Mouse (Mus musculus) urinary bladder, postnatal 14 days (tissue): ENCODE results near the gene Ddn.

Source experiments
- DNase-seq: peaks from one replicate; pipeline ENCODE4 v3.0.0; 2021; ENCODE audit warnings: low spot score

Ddn gene

DNA sequence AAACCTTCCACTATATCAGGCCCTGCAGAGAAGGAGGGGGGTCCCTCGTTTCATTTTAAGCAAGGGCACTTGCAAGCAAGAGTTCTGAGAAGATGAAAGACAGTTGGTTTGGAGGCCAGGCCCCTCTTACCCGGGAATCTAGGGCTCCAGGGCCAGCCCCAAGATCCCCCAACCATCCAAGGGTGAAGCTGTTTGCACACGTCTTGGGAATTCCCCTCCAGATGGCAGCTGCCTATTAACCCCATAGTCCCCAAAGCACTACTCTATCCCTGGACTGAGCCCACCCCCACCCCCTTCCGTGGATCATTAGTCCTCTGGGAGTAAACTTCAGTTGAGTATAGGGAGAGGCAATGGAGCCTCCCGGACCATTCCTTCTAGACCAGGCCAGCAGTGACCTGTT, 33.8 kb downstream of the Ddn start:
- DNase-seq: no peak

DNA sequence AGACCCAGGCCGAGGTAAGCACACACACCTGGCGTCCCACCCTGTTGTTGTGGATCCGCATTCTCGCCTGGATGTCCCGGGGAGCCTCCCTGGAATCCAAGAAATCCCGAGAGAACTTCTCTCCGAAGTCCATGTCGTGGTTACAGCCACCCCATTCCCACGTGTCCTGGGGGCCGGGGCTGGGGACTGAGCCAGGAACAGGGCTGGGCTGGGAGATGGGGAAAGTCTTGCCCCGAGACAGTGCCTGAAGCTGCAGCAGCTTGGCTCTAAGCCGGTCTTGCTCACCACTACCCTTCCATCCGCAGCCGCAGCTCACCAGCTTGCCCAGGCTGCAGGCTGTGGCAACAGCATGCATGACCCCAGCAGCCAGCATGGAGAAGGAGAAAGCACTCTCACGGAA, 35.2 kb downstream of the Ddn start:
- no peak for DNase-seq

DNA sequence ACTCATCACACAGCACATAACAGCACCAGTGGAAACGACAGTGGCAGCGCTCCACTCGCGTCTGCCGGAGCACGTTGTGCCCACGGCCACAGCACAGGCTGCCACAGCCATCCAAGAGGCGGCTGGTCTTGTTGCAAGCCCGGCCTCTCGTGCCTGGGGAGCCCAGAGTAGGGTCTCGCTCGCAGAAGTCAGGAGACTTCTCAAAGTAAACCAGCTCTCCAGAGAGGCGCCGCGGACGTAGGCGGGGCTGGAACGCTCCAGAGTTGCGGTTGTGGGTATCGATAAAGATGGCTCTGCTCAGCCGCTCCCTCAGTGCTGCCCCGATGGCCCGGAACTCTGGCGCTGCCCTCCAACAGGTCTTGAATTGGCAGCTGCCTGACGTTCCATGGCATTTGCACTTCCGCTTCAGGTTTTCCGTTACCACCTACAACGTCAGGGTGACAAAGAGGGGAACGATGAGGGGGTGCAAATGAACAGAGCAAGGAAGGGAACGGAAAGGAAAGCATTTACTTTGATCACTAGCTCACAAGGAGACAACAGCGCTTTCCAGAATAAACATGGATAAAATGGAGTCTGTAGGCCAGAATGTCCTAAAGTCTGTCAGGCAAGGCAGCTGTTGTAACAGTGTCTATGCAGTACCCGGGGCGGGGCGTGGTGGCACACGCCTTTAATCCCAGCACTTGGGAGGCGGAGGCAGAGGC, 36.6 kb downstream of the Ddn start:
- no peak for DNase-seq

DNA sequence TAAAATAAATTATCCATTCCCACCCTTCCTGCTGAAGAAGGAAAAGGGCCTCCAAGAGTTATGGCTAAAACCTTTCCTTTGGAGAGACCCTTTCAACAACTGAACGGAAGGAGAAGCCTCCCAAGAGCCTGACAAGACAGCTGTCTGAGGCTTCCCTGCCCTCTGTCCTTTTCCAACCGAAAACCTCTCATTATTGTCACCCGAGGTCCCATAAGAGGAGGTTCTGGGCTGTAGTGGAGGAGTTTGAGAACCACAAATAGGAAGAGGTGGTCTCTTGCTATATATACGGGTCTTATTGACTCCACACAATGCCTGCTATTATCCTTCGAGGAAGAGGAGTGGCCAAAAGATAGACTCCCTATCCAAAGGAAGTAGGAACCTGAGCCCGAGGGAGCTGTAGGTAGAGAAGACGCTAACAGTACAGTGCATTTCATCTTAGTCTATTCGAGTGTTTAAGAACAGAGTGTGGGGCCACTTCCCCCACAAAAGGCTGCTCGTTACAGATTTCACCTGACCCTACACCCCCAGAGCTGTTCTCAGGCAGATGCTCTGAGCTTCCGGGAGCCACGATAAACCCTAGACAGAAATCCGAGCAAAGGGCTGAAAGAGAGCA, 37.4 kb downstream of the Ddn start:
- DNase-seq: no peak

DNA sequence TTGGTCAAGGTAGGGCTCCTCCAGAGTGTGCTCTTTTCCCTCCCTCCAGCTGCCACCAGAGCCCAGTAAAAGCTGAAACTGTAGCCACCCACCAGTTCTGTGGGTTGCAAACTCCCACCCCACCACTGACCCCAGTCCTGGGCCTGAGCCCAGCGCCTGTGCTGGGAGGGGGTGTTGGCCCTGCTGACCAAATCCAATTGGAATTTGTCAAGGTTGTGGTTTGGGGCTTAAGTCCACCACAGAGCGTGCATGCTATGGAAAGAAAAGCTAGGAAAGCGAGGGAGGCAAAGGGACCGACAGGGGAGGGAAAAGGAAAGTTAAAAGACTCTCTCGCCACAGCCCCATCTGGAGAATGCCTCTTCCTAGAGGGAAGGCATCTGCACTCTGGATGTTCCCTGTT, 41.0 kb downstream of the Ddn start:
- no peak for DNase-seq

DNA sequence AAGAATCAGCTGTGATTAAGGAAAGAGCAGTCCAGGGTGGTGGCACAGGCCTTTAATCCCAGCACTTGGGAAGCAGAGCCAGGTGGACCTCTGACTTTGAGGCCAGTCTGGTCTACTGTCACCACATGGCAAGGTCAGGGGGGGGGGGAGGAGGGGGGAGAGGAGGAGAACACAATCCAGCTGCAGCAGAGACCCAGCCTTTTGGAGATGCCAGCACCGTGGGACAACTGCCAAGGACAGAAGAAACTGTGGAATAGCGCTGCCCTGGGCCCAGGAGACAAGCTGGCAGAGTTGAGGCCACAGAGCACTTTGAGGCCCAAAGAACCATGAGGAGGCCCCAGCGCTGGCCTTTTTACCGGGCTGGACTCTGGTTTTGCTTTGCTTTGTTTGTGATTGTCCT, 43.4 kb downstream of the Ddn start:
- no peak for DNase-seq

DNA sequence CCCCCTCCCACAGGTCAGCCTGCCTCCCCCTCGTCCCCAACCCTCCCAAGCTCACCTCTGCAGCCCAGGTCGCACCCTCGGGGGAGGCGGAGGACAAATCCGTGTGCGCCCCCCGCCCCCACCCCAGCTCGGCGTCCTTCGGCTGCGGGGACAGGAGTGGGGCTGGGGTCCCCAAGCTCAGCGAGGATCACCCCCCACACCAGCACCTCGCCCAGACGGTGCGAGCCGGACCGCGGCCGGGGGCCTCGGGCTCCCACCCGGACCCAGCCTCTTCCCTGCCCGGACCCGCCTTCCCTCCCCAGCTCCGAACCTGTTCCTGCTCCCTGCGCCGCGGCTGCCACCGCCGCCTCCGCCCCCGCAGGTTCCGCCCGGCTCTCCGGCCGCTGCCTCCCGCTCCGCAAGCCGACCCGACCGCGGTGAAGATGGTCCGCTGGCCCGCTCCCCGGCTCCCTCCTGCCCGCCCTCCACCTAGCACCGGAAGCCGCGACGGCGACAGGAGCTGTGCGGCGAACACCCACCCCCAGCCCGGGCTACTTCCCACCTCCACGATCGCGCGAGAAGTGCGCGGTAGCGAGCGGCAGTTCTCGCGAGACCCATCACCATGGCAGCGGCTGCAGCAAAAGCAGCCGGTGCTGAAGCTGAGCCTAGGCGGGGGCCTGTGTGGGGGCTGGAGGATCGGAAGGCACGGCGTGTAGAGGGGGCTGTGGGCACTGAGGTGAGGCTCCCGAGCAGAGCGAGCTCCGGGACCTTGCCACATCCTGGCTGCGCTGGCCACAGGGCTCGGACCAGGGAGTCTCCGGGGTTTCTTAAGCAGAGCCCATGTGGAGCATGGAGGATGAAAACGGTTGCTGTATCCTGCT, 46.4 kb downstream of the Ddn start, which contains the start of gene Arf3:
Arf3 (minus strand) TSS at position 545 of the 860 bp plus-strand sequence.
- DNase-seq: peak; percentile 96

DNA sequence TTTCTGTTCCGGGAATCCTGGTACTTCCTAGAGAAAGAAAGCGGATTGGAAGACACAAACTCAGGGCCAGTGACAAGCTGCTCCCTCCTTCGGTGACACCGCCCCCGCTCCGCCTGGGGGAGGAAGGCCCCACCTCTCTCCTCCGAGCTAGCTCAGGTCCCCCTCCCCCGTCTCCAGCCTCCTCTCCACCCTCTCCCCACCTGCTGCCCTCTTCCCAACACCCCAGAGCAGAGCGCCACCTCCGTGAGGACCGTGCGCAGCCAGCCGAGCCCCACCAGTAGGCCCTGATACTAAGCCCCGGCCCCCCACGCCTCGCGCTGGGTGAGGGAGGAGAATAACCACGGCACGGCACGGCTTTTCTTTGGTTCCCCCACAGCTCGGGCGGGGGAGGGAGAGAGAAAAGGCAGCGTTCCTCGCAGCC, 47.1 kb downstream of the Ddn start:
- DNase-seq: peak; percentile 83

DNA sequence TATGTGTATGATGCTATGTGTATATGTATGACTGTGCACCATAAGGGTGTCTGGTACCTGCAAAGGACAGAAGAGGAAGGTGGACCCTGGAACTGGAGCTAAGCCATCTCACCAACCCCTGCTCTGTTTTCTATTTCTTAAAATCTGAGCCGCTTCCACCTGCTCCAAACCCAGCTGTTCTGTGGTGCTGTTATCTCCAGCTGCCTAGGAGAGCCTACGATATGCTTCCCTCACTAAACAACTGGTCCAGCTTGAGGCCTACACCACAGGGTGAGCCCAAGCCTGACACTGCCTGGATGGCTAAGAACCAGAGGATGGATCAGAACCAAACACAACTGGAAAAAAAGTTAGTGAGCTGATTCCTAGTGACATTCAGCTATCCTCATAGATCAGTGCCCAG, 55.2 kb downstream of the Ddn start:
- no peak for DNase-seq
